Mouse (Mus musculus) mature B cell (primary cell): ENCODE data around the gene Zswim4.
"Not testable (repeated sequence)": the region's sequence is repeated elsewhere in the genome, so short reads cannot be mapped to it uniquely, and the experiment has no call there.

Source experiments
- in situ Hi-C: fragments of 300-500 bp; cut with MboI; formaldehyde crosslinking; loops from 2 replicates; pipeline ENCODE4 v1.14.3; 2019

The Zswim4 gene

DNA sequence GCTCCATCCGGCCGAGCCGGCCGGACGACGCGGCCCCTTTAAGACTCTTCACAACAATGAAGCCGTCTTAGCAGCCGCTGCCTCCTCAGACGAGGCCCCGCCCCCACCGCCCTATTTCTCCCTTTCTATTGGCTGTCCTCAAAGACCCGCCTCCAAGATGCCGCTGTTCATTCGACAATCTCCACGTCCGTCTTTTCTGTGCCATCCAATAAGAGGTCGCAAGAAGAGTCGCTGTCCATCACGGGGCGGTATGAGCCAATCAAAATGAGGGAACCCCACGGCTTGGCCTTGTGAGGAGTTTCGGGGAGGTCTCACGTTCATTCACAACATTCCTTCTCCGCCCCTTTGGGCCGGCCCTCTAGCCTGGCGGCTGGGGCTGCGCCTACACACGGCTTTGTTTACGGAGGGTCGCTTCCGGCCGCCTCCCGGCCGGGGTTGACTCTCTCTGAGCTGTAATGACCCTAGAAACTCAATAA, at the start of gene Zswim4:
TSS of gene Zswim4 (minus strand) at position 58 of the 476 bp plus-strand sequence.
- in situ Hi-C loops, result no loop called here

DNA sequence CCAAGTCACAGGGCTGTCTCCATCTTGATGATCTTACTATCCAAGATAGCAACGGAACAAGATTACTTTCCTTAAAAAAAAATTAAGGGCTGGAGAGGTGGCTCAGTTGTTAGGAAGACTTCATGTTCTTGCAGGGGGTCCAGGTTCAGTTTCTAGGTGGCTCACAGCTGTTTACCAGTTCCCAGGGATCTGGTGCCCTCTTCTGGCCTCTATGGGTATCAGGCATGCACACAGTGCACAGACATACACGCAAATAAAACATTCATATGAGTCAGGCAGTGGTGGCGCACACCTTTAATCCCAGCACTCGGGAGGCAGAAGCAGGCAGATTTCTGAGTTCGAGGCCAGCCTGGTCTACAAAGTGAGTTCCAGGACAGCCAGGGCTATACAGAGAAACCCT, 48.8 kb upstream of the Zswim4 start:
- in situ Hi-C loops, result not testable (repeated sequence)

DNA sequence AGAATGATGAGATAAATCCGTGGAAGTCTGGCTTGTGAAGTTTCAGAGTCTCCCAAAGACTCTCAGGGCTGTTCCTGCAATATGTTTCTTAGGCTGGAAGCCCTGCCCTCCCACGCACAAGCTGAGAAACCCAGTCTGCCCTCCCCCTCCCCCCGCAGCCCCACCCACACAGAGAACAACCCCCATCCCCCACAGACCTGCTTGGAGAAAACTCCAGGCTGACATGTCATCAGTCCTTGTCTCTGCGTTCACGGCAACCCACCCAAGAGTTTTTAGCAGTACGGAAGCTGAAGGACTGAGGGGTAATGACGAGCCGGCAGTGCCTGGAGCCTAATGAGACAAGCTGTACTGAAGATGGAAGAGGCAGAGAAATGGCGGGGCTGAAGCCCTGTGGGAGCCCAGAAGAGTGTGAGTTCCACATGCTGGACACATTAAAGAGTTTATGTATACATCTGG, 47.8 kb upstream of the Zswim4 start:
- in situ Hi-C loops, result no loop called here

DNA sequence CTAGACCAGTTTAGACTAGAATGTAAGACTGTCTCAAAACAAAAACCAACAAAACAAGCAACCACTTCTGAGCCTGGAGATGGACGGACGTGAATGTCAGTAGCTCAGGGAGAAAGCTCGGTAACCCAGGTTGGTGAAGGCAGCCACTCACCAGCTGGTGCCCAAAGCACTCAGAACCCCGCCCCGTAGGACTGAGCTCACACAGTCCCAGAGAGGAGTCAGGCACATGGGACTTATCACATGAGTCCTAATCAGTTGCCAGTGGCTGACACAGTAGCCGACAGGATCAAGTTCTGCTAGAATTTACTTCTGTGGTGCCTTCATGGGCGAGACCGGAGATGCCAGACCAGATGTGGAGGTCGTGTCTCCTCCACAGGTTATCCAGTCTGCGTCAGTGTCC, 43.9 kb upstream of the Zswim4 start:
- in situ Hi-C loops, result no loop called here

DNA sequence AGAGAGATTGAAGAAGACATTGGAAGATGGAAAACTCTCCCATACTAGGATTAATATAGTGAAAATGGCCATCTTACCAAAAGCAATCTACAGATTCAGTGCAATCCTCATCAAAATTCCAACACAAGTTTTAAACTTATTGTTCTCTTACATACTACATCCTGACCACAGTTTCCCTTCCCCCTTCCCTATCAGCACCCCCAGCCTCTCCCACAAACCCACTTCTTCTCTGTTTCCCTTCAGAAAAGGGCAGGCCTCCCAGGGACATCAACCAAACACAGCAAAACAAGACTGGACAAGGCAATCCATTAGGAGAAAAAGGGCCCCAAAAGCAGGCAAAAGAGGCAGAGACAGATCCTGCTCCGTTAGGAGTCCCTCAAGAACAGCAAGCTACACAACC, 39.6 kb upstream of the Zswim4 start:
- in situ Hi-C loops, result no loop called here

DNA sequence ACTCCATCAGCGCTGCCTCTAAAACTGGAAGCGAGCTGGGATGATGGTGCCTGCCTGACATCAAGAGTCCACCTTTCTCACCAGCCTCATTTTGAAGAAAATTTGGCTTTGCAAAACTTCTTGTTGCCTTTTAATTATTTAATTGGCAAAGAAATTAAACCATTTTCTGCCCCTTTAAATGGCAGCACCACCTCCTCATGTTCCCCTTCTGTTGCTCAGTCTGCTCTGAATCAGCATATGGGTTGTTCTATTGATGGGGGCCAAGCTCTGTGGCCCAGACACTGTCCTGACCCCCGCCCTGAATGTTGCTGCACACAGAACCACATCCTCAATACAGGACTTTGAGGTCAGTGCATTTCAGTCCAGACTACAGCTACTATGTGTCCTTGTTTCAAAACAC, 37.1 kb upstream of the Zswim4 start:
- in situ Hi-C loops, result no loop called here

DNA sequence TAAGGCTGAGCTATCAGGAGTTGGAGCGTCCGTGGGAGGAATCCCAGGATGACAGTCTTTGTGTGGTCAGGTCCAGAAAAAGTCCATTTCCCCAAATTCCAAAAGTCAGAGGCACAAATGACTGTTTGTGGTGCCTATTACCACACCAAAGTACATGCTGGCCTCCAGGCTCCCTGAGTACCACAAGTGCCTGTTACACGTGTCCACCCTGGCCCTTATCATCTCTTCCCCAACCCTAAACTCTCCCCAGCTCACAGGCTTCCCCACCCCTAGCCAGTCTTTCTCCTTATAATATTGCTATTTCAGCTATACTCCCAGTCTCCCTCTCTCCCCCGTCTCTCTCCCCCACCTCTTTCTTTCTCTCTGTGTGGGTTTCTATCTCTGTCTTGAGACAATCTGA, 35.4 kb upstream of the Zswim4 start:
- in situ Hi-C loops, result no loop called here

DNA sequence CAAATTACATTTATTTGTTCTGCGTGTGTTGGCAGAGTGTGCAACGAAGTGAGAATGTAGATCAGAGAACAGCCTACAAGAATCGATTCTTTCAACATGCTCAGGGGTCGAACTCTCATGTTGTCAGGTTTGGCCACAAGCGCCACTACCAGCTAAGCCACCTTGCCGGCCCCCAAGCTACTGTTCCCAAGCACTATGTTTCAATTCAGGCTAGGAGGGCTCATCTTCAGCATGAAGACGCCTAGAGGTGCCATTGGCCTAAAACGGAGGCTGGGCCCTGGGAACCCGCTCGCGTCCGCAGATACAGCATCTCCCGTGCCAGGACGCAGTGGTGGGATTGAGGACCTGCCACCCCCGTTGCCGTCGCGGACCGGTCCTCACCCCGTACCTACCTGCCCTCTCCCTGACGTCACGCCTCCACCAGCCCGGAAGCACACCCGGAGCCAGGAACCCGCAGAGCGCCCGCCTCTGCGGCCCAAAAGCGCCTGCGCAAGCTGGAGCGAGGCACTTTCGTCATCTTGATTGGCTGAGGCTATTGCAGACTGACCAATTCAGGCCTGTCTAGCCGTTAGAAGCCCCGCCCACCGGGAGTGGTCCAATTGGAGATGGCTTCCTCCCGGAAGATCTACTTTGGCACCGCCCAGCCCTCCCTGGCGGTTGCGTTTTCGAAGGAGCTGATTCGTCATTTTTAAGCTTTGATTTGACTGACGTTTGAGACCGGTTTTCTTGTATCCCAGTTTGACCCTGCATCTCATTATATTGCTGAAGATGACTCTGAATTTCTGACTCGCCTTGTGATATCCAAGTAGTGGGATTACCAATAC, 33.3 kb upstream of the Zswim4 start, which contains the start of gene Ccdc130:
TSS of gene Ccdc130 (minus strand) at position 431 of the 824 bp plus-strand sequence.
- in situ Hi-C loops, result no loop called here

DNA sequence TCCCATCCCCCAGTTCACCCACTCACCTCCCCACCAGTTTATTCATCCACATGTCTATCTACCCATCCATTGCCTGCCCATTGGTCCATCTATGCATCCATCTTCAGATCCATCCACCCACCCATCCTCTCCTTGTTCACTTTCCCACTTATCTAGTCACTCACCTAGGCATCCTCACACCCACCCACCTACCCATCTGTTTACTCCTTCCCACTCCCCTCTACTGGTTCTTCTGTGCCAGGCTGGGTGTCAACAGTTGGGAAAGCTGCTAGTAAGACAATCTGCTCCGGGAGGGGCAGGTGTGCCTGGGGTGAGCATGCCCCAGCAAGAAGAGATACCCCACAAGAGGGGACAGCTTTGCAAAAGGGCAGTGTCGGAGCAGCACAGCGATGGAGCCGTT, 24.2 kb upstream of the Zswim4 start:
- in situ Hi-C loops, result no loop called here

DNA sequence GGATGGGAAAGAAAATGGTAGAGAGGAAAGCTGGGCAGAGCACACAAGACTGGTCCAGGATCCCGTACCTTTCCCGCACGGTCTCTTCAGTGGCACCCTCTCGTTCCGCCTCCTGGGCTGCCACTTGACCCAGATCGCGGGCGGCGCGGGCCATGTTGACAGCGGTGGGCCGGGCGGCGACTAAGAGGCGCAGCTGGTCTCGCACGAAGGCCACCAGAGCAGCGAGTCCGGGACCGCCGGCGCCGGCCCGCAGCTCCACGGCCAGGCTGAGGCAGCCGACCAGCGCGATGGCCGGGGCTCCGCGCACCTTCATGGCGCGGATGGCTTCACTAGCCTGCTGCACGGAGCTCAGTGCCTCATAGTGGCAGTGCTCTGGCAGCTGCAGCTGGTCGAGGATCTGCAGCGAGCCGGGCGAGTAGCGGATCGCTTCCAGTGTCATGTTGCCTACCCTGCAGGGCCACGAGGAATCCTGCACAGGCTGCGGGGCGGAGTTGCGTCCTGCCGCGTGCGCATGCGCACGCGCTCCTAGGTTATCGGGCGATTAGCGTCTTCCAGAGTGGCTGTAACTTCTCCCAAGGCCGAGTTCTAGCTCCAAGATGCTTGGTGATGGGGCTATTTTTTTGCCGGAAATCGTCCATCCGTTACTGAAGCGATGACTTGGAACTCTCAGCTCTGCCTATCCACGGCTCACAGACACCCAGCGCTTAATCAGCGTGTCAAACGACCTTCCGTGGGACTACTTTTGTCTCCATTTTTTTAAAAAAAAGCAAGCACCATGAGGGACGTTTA, 20.2 kb upstream of the Zswim4 start, which contains the start of gene Mri1:
TSS of gene Mri1 (minus strand) at position 505 of the 789 bp plus-strand sequence.
- in situ Hi-C loops, result no loop called here

DNA sequence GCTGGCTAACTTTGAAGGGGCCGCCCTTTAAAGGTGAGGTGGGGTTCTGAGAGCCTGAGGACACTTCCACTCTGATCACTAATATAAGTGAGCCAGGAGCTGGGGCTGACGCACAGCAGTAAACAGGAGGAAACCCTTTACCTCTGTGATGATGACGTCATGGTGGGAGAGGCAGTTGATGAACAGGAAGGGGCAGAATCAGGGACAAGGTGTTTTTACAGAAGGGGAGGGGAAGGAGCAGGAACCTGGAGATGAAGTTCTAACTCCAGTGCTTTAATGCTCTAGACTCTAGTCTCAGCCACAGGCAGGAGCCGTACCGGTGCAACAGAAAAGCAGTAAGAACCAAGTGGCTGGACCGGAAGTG, 19.6 kb upstream of the Zswim4 start:
- in situ Hi-C loops, result no loop called here

DNA sequence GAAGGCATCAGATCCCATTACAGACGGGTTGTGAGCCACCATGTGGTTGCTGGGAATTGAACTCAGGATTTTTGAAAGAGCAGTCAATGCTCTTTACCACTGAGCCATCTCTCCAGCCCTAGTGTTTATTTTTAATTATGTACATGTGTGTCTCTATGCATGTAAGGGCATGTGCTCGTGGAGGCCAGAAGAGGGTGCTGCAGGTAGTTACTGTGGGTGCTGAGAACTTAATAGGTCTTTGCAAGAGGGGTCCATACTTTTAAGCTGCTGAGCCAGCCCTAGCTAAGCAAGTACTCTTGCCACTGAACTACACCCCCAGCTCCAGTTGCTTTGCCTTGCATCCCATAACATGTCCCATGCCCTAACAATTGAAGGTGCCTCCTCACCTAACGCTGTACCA, 19.0 kb upstream of the Zswim4 start:
- in situ Hi-C loops, result no loop called here

DNA sequence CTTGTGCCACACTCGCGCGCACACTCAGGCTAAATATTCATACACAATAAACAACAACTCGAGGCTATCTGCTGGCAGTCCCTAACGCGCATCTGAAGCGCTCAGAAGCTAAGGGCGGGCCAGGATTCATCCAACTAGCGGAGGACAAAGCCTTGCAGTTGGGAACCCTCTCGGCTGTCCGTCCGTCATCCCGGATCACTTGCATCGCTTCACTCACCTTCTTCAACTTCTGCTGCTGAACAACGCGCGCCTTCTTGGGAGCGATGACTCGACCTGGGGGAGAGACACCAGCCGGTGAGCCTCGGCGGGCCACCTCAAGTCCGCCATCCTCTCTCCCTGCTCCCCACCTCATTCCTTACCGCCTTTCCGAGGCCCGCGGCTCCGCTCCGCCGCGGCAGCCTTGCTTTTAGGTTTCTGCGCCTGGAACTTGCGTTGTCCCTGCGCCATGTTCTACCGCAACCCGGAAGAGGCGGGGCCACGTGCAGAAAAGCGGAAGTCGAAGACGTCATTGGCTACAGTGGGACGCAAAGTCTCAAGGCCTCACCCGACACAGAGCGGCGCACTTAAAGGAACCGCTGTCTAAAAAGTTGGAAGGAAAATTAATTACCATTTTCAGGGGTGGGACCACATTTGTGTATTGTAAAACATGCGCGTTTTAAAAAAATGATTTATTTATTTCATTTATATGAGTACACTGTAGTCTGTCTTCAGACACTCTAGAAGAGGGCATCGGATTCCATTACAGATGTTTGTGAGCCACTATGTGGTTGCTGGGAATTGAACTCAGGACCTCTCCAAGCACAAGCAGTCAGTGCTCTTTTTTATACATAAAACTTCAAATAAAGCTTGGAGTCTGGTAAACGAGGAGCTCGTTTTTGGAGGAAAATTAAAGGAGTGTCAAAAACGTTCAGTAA, 12.7 kb upstream of the Zswim4 start, which contains the start of gene D8Ertd738e:
TSS of gene D8Ertd738e (minus strand) at position 463 of the 914 bp plus-strand sequence.
- in situ Hi-C loops, result no loop called here

DNA sequence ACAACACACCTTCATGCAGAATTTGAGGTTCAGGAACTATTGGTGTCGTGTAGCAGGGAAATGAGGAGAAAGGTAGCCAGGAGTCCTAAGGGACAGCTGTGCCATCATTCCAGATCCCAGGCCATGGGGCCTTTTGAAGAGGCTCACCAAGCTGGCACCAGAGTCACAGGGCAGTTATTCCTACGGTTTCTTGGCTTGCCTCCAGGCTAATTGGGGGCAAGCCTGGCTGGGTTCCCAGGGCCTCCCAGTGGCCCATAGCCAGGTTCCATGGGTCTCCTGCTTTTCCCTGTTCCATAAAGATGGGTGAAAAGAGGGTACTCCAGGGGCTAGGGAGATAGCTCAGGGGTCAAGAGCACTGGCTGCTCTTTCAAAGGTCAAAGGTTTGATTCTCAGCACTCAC, 5.0 kb upstream of the Zswim4 start:
- in situ Hi-C loops, result no loop called here

DNA sequence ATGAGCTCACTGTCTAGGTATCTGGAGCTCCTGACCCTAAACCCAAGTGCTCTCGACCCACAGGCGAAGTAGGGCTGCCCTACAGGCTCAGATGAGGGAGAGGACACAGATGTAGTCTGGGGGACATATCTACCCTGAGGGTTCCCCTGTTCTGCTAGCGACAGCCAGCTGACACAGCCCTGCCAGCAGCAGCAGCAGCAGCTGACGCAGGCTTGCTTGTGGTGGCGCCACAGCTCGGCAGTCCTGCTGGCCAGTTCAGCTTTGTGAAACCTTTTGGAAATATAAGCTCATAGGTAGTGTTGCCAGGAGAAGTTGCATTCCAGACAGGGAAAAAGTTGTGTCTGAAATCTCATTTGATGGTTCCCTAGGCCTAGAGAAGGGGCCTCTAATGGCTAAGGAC, 4.3 kb upstream of the Zswim4 start:
- in situ Hi-C loops, result no loop called here

DNA sequence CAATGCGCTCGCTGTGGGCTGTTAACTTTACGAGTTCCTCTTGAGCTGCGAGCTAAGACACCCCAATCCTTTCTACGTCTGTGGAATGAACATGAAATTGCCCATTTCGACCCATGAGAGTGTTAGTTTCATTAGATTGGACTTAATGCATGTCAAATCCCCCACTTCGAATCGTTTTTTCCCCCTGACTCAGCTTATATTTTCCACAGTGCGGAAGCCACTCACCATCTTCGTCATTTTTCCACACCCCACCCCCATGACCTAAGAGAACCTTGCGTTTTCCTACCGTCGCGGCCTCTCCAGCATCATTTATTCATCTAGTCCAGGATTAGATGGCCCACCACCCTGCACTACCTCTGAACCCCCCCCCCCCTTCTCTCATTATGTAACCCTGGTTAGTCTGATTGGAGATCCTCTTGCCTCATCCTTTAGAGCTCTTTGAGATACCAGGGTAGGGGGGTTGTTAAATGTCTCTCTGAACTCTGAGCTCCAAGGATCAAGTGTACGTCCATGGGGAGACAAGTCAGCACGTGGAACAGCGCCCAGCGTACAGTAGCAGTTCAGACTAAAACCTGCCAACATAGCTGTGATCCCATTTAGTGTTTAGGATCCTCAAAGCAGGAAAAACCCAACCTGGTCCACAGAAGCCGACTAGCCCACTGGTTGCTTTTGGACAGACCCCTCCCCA, 831 bp upstream of the Zswim4 start:
- in situ Hi-C loops, result no loop called here

DNA sequence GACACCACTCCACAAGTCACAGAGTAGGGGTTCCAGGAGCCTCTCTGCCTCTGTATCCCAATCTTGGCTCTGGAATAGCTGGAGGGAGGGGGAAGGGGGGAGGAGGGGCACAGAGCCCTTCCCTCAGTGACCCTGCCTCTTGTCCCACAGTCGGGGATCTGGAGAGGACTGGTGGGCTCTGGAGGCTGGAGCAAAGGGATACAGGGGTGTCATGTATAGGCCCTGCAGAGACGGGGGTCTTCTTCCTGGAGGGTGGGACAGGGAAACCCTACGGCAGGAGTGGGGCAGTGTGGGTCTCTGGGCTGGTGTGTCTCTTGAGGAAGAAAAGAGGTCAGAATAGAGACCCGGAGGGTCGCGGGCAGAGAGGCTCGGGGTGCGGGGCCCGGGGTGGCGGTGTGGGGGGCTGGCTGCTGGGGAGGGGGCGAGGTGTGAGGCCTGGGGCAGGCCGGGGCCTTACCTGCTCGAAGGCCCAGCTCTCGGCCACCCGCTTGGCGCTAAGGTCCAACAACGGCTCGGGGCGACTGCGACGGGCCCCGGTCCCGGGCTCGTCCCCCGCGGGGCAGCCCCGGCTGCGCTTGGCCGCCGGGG, 351 bp downstream of the Zswim4 start:
- in situ Hi-C loops, result no loop called here

DNA sequence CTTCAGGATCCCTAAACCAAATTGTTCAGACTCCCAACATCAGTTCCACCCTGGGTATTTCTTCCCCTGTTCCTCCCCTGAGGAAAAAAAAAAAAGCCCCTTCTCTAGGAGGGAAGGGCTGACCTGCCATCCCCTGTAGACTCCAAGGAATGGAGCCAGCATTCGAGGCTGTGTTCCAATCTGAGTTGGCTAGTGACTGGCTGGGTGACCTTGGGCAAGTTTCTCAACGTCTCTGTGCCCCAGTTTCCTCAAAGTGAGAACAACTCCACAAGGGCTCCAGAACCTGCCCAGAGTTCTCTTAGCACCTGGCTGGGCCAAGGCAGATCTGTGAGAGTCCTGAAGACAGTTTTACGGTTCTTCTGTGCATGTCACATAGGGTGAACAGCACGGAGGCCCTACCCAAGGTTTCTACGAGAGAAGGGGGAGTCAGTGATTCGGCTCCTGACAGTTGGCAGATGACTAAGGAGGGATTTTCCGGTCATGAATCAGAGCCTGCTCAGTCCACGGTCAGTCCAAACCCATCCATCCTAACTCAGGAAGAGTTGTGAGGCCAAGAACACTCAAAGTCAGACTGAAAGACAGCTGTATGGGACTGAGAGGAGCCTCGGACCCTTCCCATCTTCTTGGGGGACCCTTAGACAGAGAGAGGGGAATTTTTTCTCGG, 977 bp downstream of the Zswim4 start:
- in situ Hi-C loops, result no loop called here

DNA sequence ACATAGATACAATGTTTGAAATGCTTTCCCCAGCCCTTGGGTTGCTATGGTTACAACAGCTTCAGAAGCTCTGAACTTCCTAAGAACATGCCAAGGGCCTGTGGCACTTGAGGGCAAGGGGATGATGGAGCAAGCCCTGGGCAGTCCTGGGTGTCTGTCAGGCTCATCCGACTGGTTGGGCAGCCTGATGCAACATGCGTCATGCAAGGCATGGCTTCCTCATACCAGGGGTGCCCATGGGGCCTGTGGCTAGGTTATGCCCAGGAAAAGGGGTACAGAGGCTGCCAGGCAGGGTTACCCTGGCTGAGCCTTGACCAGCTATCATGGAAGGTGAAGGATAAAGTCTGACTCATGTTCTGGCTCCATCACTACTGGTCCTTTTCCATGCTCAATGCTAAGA, 3.8 kb downstream of the Zswim4 start:
- in situ Hi-C loops, result no loop called here

DNA sequence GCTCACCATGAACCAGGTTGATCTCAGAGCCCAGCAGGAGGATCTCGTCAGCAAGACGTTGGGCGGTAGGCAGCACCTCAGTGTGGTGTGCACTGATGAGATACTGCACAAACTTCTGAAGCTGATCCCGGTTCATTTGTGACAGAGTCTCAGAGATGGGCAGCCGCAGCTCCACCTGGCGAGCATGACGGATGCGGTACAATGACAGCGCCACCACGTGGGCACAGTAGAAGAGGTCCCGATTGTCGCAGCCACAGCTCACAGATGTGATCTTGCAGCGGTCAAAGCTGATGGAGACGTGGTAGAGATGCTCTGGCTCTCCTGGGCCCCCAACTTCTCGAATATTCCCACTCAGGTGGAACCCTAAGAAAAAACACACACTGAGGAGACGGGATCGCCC, 6.1 kb downstream of the Zswim4 start:
- in situ Hi-C loops, result no loop called here
